Mouse (Mus musculus): ENCODE results near the gene Efemp2. TPM values are rescaled to one million over a fixed set of nuclear protein-coding genes. Genes with fewer than 3 reads are reported as not detected.

Efemp2 gene
- total and polyA plus RNA-seq, 3 experiments: 10.4 to 17.7 TPM; not detected in 1

- peaks cover 0 to 9% of the 10 kb centered on the region in 2 experiments; a peak in 2 of 4 replicates for H3K36me3 ChIP-seq (ENCODE audit: control insufficient read depth in 1 of 2, insufficient read depth in 2 of 2, low read length in 2 of 2)
- peak overlapping the region; percentile 70 to 71 for H3K4me3 ChIP-seq (ENCODE audit: control insufficient read depth in 1 of 2, insufficient read depth in 1 of 2, low read depth in 2 of 2, low read length in 2 of 2)
- H3K4me1 ChIP-seq (ENCODE audit: control insufficient read depth in 1 of 2, insufficient read depth in 2 of 2, low read length in 2 of 2): peaks cover 5 to 16% of the 10 kb centered on the region in 2 experiments
- H3K79me2 ChIP-seq (ENCODE audit: control insufficient read depth, insufficient read depth, low read length, poor library complexity): no peaks in the 10 kb centered on the region; the same call in 1 of the 2 replicates
- no peaks in the 10 kb centered on the region for H3K27me3 ChIP-seq (ENCODE audit: control insufficient read depth in 1 of 2, insufficient read depth in 2 of 2, low read length in 2 of 2)
- peak overlapping the region; percentile 53 for H3K27ac ChIP-seq (ENCODE audit: control insufficient read depth, low read depth, low read length)
- DNase-seq (ENCODE audit: low read depth, low spot score): peak; percentile 83
- no peaks in the 10 kb centered on the region for H3K9me3 ChIP-seq (replicated peaks; ENCODE audit: insufficient read depth, low read length)
- H3K9ac ChIP-seq (ENCODE audit: control insufficient read depth, low read depth, low read length, poor library complexity, severe bottlenecking): peak overlapping the region; percentile 79
- TF ChIP-seq POLR2A (IDR thresholded peaks at IDR 0.05; ENCODE audit: control insufficient read depth in 1 of 2, insufficient read depth in 1 of 2, low read depth in 1 of 2, low read length in 2 of 2, poor library complexity in 1 of 2) (peak in 1 of 2 experiments; percentile 53; a peak in 1 of 4 replicates), UBTF (IDR thresholded peaks at IDR 0.05; ENCODE audit: borderline replicate concordance, insufficient read depth, low read depth, low read length) (0 out of 2 replicates have a peak, but pooled peaks have one; percentile 65), MAX (IDR thresholded peaks at IDR 0.05; ENCODE audit: low read length) (0 out of 2 replicates have a peak, but pooled peaks have one; percentile 51), CTCF (IDR thresholded peaks at IDR 0.05 in 2 of 3, conservative IDR thresholded peaks at IDR 0.05 in 1 of 3; ENCODE audit: control insufficient read depth in 1 of 3, insufficient read depth in 1 of 3, low read depth in 2 of 3, low read length in 3 of 3, poor library complexity in 1 of 3, severe bottlenecking in 1 of 3) (peak; percentile 30 to 70 (median 49); a peak in 5 of 6 replicates), MYC (IDR thresholded peaks at IDR 0.05; ENCODE audit: low read depth, low read length) (no peak), ZMIZ1 (IDR thresholded peaks at IDR 0.05; ENCODE audit: low read depth, low read length) (peak; percentile 73; the same call in 1 of the 2 replicates), RCOR1 (IDR thresholded peaks at IDR 0.05; ENCODE audit: low read depth, low read length) (no peak), KAT2A (conservative IDR thresholded peaks at IDR 0.05; ENCODE audit: low read depth, low read length) (no peak; the same call in 1 of the 2 replicates), ZNF384 (IDR thresholded peaks at IDR 0.05; ENCODE audit: low read depth, low read length) (no peak), NELFE (IDR thresholded peaks at IDR 0.05; ENCODE audit: low read depth, low read length) (peak; percentile 49), MAZ (IDR thresholded peaks at IDR 0.05; ENCODE audit: low read depth, low read length) (peak; percentile 12; the same call in 1 of the 2 replicates), CHD1 (IDR thresholded peaks at IDR 0.05; ENCODE audit: low read depth, low read length) (no peak), E2F4 (IDR thresholded peaks at IDR 0.05; ENCODE audit: borderline replicate concordance, low read depth, low read length) (no peak), ELF1 (IDR thresholded peaks at IDR 0.05; ENCODE audit: low read depth, low read length) (peak; percentile 77), ZC3H11A (IDR thresholded peaks at IDR 0.05; ENCODE audit: low read depth, low read length) (no peak), MAFK (IDR thresholded peaks at IDR 0.05; ENCODE audit: borderline replicate concordance, low read depth, low read length) (no peak), TAL1 (IDR thresholded peaks at IDR 0.05; ENCODE audit: low read length) (no peak), EP300 (IDR thresholded peaks at IDR 0.05; ENCODE audit: low read depth in 1 of 2, low read length in 2 of 2) (peak in 1 of 2 experiments; percentile 20; a peak in 1 of 4 replicates), RAD21 (IDR thresholded peaks at IDR 0.05; ENCODE audit: low read depth, low read length) (peak; percentile 58), SMC3 (IDR thresholded peaks at IDR 0.05; ENCODE audit: low read depth, low read length) (peak; percentile 50), GATA1 (IDR thresholded peaks at IDR 0.05; ENCODE audit: low read depth, low read length) (no peak), JUND (IDR thresholded peaks at IDR 0.05; ENCODE audit: low read depth, low read length) (no peak; the same call in 1 of the 2 replicates), GABPA (IDR thresholded peaks at IDR 0.05; ENCODE audit: low read depth, low read length) (no peak), BHLHE40 (IDR thresholded peaks at IDR 0.05; ENCODE audit: borderline replicate concordance, low read depth, low read length) (no peak), ETS1 (IDR thresholded peaks at IDR 0.05; ENCODE audit: low read depth, low read length) (peak; percentile 44), MYB (IDR thresholded peaks at IDR 0.05; ENCODE audit: low read depth, low read length) (no peak), USF2 (IDR thresholded peaks at IDR 0.05; ENCODE audit: borderline replicate concordance in 1 of 2, insufficient read depth in 1 of 2, low read depth in 1 of 2, low read length in 2 of 2) (no peak), MXI1 (IDR thresholded peaks at IDR 0.05; ENCODE audit: low read depth, low read length) (peak; percentile 76; the same call in 1 of the 2 replicates), POLR2AphosphoS5 (IDR thresholded peaks at IDR 0.05; ENCODE audit: borderline replicate concordance, low read depth, low read length) (no peak), CHD2 (IDR thresholded peaks at IDR 0.05; ENCODE audit: low read length) (peak; percentile 37; the same call in 1 of the 2 replicates), SIN3A (IDR thresholded peaks at IDR 0.05; ENCODE audit: low read length) (peak; percentile 83), USF1 (IDR thresholded peaks at IDR 0.05; ENCODE audit: low read depth, low read length) (no peak), TCF12 (IDR thresholded peaks at IDR 0.05; ENCODE audit: low read depth, low read length) (peak; percentile 48; the same call in 1 of the 2 replicates), ZKSCAN1 (IDR thresholded peaks at IDR 0.05; ENCODE audit: low read depth, low read length) (no peak), TBP (IDR thresholded peaks at IDR 0.05; ENCODE audit: low read depth, low read length) (peak; percentile 57; the same call in 1 of the 2 replicates)
Measured at GRCm38 (mm10) chr19:5432992-5433852, 40.5 kb upstream of the Efemp2 start.
